Mouse (Mus musculus) cerebellum, adult (tissue): Measurements from ENCODE around the gene Izumo2.
"Not testable (repeated sequence)": the region's sequence is repeated elsewhere in the genome, so short reads cannot be mapped to it uniquely, and the experiment has no call there.

Experiments
- ATAC-seq: cut with Nextera tagmentation; 2 replicates; pipeline ENCODE4 v1.9.2; 2017; ENCODE audit warnings: mild to moderate bottlenecking, moderate library complexity, mixed read lengths; ENCODE audit not compliant: insufficient number of reproducible peaks, low FRiP score, low TSS enrichment

Gene Izumo2

GRCm38 (mm10) chr7:44697191-44697710, 11.3 kb upstream of the Izumo2 start:
- ATAC-seq: no peak

- no peak for ATAC-seq
Observed at GRCm38 (mm10) chr7:44697980-44698379, 10.6 kb upstream of the Izumo2 start.

GRCm38 (mm10) chr7:44701921-44702320, 6.6 kb upstream of the Izumo2 start:
- ATAC-seq: peak; percentile 70; the same call in 1 of the 2 replicates

GRCm38 (mm10) chr7:44702985-44703384, 5.6 kb upstream of the Izumo2 start:
- no peak for ATAC-seq

- no peak for ATAC-seq
Observed at GRCm38 (mm10) chr7:44704363-44704762, 4.2 kb upstream of the Izumo2 start.

GRCm38 (mm10) chr7:44705086-44705485, 3.5 kb upstream of the Izumo2 start:
- no peak for ATAC-seq

GRCm38 (mm10) chr7:44706322-44706721, 2.2 kb upstream of the Izumo2 start:
- ATAC-seq: no peak

GRCm38 (mm10) chr7:44707169-44707675, 1.3 kb upstream of the Izumo2 start:
- ATAC-seq: no peak

- ATAC-seq: not testable (repeated sequence)
Observed at GRCm38 (mm10) chr7:44708093-44708492, 449 bp upstream of the Izumo2 start.

- ATAC-seq: no peak
Observed at GRCm38 (mm10) chr7:44709881-44710280, 1.3 kb downstream of the Izumo2 start.

- ATAC-seq: no peak
Observed at GRCm38 (mm10) chr7:44722058-44722457, 13.5 kb downstream of the Izumo2 start.

GRCm38 (mm10) chr7:44724316-44724715, 15.8 kb downstream of the Izumo2 start:
- ATAC-seq: no peak

- no peak for ATAC-seq
Observed at GRCm38 (mm10) chr7:44726343-44726742, 17.8 kb downstream of the Izumo2 start.

GRCm38 (mm10) chr7:44727151-44727550, 18.6 kb downstream of the Izumo2 start:
- ATAC-seq: no peak

- ATAC-seq: no peak
Observed at GRCm38 (mm10) chr7:44728082-44728975, 19.8 kb downstream of the Izumo2 start.

- ATAC-seq: no peak
Observed at GRCm38 (mm10) chr7:44733723-44734122, 25.2 kb downstream of the Izumo2 start.

GRCm38 (mm10) chr7:44741361-44741760, 32.8 kb downstream of the Izumo2 start:
- no peak for ATAC-seq

- no peak for ATAC-seq
Observed at GRCm38 (mm10) chr7:44744270-44744669, 35.7 kb downstream of the Izumo2 start.

- peak; percentile 77; the same call in 1 of the 2 replicates for ATAC-seq
Observed at GRCm38 (mm10) chr7:44745076-44745475, 36.5 kb downstream of the Izumo2 start.

GRCm38 (mm10) chr7:44747115-44747514, 38.6 kb downstream of the Izumo2 start:
- no peak for ATAC-seq
